Mouse (Mus musculus) lung, postnatal 0 days (tissue): ENCODE measurements around the gene Pcbd1.

ENCODE experiments used
- CTCF ChIP-seq: IDR thresholded peaks from 2 replicates; pipeline ENCODE4 v1.5.1; 2016; ENCODE audit warnings: antibody characterized with exemption, mild to moderate bottlenecking
- EP300 ChIP-seq: IDR thresholded peaks from 2 replicates; pipeline ENCODE4 v1.6.1; 2016; ENCODE audit warnings: antibody characterized with exemption, mild to moderate bottlenecking, control low read depth

DNA sequence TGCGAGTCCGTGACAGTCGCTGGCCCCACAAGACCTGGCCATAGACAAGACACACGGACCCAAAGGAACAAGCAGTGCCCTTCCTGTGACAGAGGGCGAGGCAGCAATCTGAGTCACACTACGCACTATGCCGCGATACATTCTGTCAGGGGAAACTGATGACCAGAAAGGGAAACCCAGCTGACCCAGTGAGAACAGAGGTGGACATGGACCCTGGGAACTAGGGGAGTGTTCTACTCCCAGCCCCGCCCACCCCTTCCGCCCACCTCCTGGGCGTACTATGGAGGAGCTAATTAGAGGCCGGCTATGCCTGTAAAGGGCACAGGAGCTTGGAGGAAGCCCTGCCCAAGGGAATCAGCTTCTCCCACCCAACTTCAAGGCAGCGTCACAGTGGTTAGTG lies 19.9 kb upstream of the Pcbd1 start:
- TF ChIP-seq CTCF = no peak
- TF ChIP-seq EP300 = no peak
